Mouse (Mus musculus): ENCODE results near the gene Gucy2e. TPM values are rescaled to one million over a fixed set of nuclear protein-coding genes. Genes with fewer than 3 reads are reported as not detected.

The Gucy2e gene
- total and polyA plus RNA-seq, 2 experiments: not detected

DNA sequence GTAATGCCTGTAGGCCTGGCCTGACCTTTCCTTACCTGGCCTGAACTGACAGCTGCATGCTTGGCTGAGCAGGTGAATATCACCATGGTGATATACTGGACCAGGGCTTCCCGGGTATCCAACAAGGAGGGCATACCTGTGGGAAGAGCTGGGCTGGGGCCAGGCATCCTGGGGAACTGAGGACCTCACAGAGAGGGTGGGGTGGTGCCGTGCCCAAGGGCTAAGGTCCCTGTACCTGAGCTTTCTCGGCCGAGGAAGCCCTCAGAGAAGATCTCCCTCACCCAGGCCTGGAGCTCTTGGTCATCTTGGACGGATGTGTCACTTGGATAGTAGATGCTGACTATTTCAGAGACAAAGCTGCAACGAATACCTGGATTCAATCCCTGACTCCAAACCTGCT lies 50.9 kb downstream of the Gucy2e start:
- H3K36me3 ChIP-seq (ENCODE audit: control insufficient read depth, insufficient read depth, low read length): no peaks in the 10 kb centered on the region
- H3K9ac ChIP-seq (ENCODE audit: low read depth, low read length): no peak overlapping the region
- no peak overlapping the region for H3K27ac ChIP-seq (replicated peaks; ENCODE audit: insufficient read depth, low read depth, low read length)
- TF ChIP-seq CTCF (IDR thresholded peaks at IDR 0.05; ENCODE audit: low read depth, low read length): no peak
- no peak for TF ChIP-seq POLR2A (IDR thresholded peaks at IDR 0.05; ENCODE audit: extremely low read depth, insufficient read depth, low read length)
- no peak overlapping the region for H3K4me3 ChIP-seq (ENCODE audit: insufficient read depth, low read depth, low read length)
- DNase-seq (ENCODE audit: extremely low read depth, low read depth, low spot score): no peak
- no peaks in the 10 kb centered on the region for H3K27me3 ChIP-seq (ENCODE audit: control insufficient read depth, insufficient read depth, low read length)
- no peaks in the 10 kb centered on the region for H3K79me2 ChIP-seq (ENCODE audit: control insufficient read depth, insufficient read depth, low read length)
- WGBS: 80% methylated on average over 6 of the region's 6 CpGs
- H3K4me1 ChIP-seq (ENCODE audit: control insufficient read depth, insufficient read depth, low read length): no peaks in the 10 kb centered on the region

GRCm38 (mm10) chr11:69185031-69185430 lies 51.8 kb downstream of the Gucy2e start:
- no peak overlapping the region for H3K9ac ChIP-seq (ENCODE audit: low read depth, low read length)
- DNase-seq (ENCODE audit: extremely low read depth, low read depth, low spot score): no peak
- no peak overlapping the region for H3K27ac ChIP-seq (replicated peaks; ENCODE audit: insufficient read depth, low read depth, low read length)
- TF ChIP-seq CTCF (IDR thresholded peaks at IDR 0.05; ENCODE audit: low read depth, low read length) (no peak), POLR2A (IDR thresholded peaks at IDR 0.05; ENCODE audit: extremely low read depth, insufficient read depth, low read length) (no peak)
- no peak overlapping the region for H3K4me3 ChIP-seq (ENCODE audit: insufficient read depth, low read depth, low read length)
- no peaks in the 10 kb centered on the region for H3K27me3 ChIP-seq (ENCODE audit: control insufficient read depth, insufficient read depth, low read length)
- H3K36me3 ChIP-seq (ENCODE audit: control insufficient read depth, insufficient read depth, low read length): no peaks in the 10 kb centered on the region
- H3K79me2 ChIP-seq (ENCODE audit: control insufficient read depth, insufficient read depth, low read length): no peaks in the 10 kb centered on the region
- 90% methylated on average over 5 of the region's 5 CpGs for WGBS
- no peaks in the 10 kb centered on the region for H3K4me1 ChIP-seq (ENCODE audit: control insufficient read depth, insufficient read depth, low read length)

DNA sequence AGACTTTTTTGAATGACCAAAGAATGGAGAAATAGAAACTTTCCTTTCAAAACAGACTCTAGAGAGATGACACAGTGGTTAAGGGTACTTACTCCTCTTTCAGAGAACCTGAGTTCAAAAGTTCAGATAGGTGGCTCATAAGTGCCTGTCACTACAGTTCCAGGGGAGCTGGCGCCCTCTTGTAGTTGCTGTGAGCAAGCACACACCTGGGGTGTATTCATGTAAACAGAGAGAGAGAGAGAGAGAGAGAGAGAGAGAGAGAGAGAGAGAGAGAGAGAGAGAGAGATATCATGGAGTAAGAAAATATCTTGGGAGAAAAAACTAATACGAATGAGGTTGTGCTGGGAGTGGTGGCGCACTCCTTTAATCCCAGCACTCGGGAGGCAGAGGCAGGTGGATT lies 56.7 kb downstream of the Gucy2e start:
- no peak overlapping the region for H3K27ac ChIP-seq (replicated peaks; ENCODE audit: insufficient read depth, low read depth, low read length)
- TF ChIP-seq POLR2A (IDR thresholded peaks at IDR 0.05; ENCODE audit: extremely low read depth, insufficient read depth, low read length): no peak
- H3K9ac ChIP-seq (ENCODE audit: low read depth, low read length): no peak overlapping the region
- H3K27me3 ChIP-seq (ENCODE audit: control insufficient read depth, insufficient read depth, low read length): no peaks in the 10 kb centered on the region
- 81% methylated on average over 4 of the region's 4 CpGs for WGBS
- no peaks in the 10 kb centered on the region for H3K79me2 ChIP-seq (ENCODE audit: control insufficient read depth, insufficient read depth, low read length)
- no peaks in the 10 kb centered on the region for H3K4me1 ChIP-seq (ENCODE audit: control insufficient read depth, insufficient read depth, low read length)
- no peak for DNase-seq (ENCODE audit: extremely low read depth, low read depth, low spot score)
- no peaks in the 10 kb centered on the region for H3K36me3 ChIP-seq (ENCODE audit: control insufficient read depth, insufficient read depth, low read length)
- H3K4me3 ChIP-seq (ENCODE audit: insufficient read depth, low read depth, low read length): no peak overlapping the region

GRCm38 (mm10) chr11:69179512-69179911 lies 57.3 kb downstream of the Gucy2e start:
- 65% methylated on average over 3 of the region's 3 CpGs for WGBS

DNA sequence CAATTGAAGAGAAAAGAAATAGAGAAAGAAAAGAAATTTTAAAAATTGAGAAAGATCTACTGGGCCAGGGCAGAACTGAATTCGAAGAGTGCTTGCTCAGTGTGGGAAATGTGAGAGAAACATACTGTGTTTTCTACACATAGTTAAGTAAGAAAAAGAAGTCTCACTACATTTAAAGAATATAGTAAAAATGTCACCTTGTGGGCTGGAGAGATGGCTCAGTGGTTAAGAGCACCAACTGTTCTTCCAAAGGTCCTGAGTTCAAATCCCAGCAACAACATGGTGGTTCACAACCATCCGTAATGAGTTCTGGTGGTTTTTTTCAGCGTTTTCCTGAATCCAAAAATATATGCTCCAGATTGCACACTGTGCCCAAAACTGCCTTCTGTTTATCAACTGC lies 58.3 kb downstream of the Gucy2e start:
- no peaks in the 10 kb centered on the region for H3K79me2 ChIP-seq (ENCODE audit: control insufficient read depth, insufficient read depth, low read length)
- no peak overlapping the region for H3K9ac ChIP-seq (ENCODE audit: low read depth, low read length)
- no peak for TF ChIP-seq CTCF (IDR thresholded peaks at IDR 0.05; ENCODE audit: low read depth, low read length)
- TF ChIP-seq POLR2A (IDR thresholded peaks at IDR 0.05; ENCODE audit: extremely low read depth, insufficient read depth, low read length): no peak
- no peaks in the 10 kb centered on the region for H3K36me3 ChIP-seq (ENCODE audit: control insufficient read depth, insufficient read depth, low read length)
- WGBS: 77% methylated on average over 3 of the region's 3 CpGs
- H3K27ac ChIP-seq (replicated peaks; ENCODE audit: insufficient read depth, low read depth, low read length): no peak overlapping the region
- H3K4me3 ChIP-seq (ENCODE audit: insufficient read depth, low read depth, low read length): no peak overlapping the region
- H3K27me3 ChIP-seq (ENCODE audit: control insufficient read depth, insufficient read depth, low read length): no peaks in the 10 kb centered on the region
- no peaks in the 10 kb centered on the region for H3K4me1 ChIP-seq (ENCODE audit: control insufficient read depth, insufficient read depth, low read length)
- DNase-seq (ENCODE audit: extremely low read depth, low read depth, low spot score): no peak

More at GRCm38 (mm10) chr11:69179512-69179911, 57.3 kb downstream of the Gucy2e start:
- no peak for TF ChIP-seq POLR2A (IDR thresholded peaks at IDR 0.05; ENCODE audit: extremely low read depth, insufficient read depth, low read length)
- TF ChIP-seq CTCF (IDR thresholded peaks at IDR 0.05; ENCODE audit: low read depth, low read length): no peak
- no peaks in the 10 kb centered on the region for H3K79me2 ChIP-seq (ENCODE audit: control insufficient read depth, insufficient read depth, low read length)
- H3K27me3 ChIP-seq (ENCODE audit: control insufficient read depth, insufficient read depth, low read length): no peaks in the 10 kb centered on the region
- H3K4me1 ChIP-seq (ENCODE audit: control insufficient read depth, insufficient read depth, low read length): no peaks in the 10 kb centered on the region
- H3K4me3 ChIP-seq (ENCODE audit: insufficient read depth, low read depth, low read length): no peak overlapping the region
- H3K36me3 ChIP-seq (ENCODE audit: control insufficient read depth, insufficient read depth, low read length): no peaks in the 10 kb centered on the region
- DNase-seq (ENCODE audit: extremely low read depth, low read depth, low spot score): no peak
- no peak overlapping the region for H3K9ac ChIP-seq (ENCODE audit: low read depth, low read length)
- no peak overlapping the region for H3K27ac ChIP-seq (replicated peaks; ENCODE audit: insufficient read depth, low read depth, low read length)

DNA sequence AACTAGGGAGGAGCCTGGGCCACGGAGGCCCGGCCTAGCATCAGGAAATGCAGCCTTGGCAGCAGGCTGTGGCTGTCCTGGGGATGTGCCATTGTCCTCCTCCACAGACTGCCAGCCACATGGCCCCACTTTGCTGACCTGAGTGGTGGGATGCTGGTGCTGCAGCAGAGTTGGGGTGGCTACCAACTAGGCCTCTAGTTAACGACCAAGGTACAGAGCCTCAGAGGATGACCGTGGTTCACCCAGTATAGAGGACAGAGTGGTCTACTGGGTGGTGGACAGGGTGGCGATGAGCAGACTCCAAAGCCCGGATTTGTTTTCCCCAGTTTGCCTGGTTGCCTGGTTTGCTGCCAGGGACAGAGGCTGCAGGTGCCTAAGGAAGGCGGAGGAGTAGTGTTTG lies 62.1 kb downstream of the Gucy2e start:
- no peak overlapping the region for H3K27ac ChIP-seq (replicated peaks; ENCODE audit: insufficient read depth, low read depth, low read length)
- no peaks in the 10 kb centered on the region for H3K79me2 ChIP-seq (ENCODE audit: control insufficient read depth, insufficient read depth, low read length)
- TF ChIP-seq CTCF (IDR thresholded peaks at IDR 0.05; ENCODE audit: low read depth, low read length) (no peak), POLR2A (IDR thresholded peaks at IDR 0.05; ENCODE audit: extremely low read depth, insufficient read depth, low read length) (no peak)
- DNase-seq (ENCODE audit: extremely low read depth, low read depth, low spot score): no peak
- H3K4me1 ChIP-seq (ENCODE audit: control insufficient read depth, insufficient read depth, low read length): no peaks in the 10 kb centered on the region
- H3K9ac ChIP-seq (ENCODE audit: low read depth, low read length): no peak overlapping the region
- H3K4me3 ChIP-seq (ENCODE audit: insufficient read depth, low read depth, low read length): no peak overlapping the region
- H3K36me3 ChIP-seq (ENCODE audit: control insufficient read depth, insufficient read depth, low read length): no peaks in the 10 kb centered on the region
- H3K27me3 ChIP-seq (ENCODE audit: control insufficient read depth, insufficient read depth, low read length): no peaks in the 10 kb centered on the region
- 88% methylated on average over 7 of the region's 7 CpGs for WGBS

Measured in liver, adult 2 months (tissue).